Mouse (Mus musculus): ENCODE data around the gene Pgr.

Gene Pgr

DNA sequence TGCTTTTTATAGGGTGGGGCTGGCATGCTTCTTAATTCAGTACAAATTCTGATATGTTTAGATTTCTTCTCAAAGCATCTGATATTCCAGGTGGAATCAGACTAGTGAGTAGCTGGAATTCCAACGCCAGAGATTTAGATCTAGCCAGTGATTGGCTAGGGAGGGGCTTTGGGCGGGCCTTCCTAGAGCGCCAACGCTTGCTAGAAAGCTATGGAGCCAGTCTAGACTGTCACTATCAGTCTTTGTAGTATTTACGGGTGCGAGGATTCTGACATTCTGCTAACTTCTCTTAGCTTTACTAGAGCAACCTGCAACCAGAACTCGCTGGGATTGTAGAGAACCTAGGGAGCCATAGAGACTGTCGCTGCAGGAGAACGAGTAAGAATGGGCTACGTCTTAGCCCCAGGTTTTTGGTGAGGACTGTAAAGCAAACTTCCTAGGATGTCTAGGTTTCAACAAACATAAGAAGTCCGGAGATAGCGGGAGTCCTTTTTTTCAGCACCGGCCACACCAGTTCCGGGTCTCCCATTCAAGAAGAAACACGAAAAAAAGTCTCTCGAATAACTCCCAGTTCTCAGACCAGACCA is at the start of gene Pgr:
Gene Pgr (plus strand): TSS at position 218 of the 587 bp plus-strand sequence.
- CTCF ChIA-PET, result no interaction called here

DNA sequence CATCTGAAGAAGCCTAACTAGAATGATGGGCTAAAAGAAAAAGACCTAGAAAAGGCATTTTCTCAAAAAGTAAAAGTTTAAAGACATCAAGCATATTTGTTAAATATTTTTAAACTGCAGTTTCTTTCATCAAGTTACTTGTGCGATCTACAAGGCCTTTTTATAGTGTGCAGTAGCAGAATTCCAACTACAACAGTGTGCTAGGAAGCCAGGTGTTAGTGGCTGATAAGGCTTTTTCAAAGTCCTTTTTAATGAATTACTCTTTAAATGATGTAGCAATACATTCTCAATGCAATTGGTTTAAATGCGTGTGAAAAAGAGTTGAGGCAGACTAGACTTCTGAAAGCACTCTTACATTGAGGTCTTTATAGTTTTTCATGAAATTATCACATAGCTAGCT is 42.2 kb upstream of the Pgr start:
- CTCF ChIA-PET, result no interaction called here

DNA sequence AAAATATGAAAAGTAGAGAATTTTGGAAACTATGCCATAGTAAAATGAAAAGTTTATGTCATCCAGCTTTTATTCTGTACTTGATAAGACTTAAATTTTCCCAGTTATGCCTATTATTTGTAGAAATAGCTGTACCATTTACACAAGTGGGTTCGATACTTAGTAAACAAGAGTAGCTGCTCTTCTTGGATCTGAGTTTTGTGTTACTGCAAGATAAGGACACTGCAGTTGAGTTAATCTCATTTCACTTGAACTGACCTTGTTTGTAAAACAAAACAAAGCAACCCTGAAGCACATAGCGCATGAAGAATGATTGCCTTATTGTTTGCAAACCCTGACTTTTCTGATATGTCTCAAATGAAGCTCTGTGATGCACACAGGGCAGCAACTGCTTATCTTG is 31.1 kb upstream of the Pgr start:
- CTCF ChIA-PET, result no interaction called here

DNA sequence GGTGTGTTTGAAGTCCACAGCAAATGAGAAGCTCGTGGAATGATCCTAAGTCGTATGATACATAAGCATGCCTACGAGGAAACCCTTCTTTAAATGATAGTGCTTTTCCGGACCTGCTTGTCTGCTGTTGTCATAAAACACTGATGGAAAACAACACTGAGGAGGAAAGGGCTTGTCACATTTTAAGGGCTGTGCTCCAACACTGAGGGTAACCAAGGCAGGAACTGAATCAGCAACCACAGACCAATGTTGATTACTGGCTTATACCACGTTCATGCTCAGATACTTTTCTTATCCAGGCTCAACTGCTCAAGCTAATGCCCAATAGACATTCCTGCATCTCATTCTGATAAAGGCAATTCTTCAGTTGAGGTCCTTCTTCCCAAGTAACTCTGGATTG is 4.4 kb upstream of the Pgr start:
- CTCF ChIA-PET, result no interaction called here

DNA sequence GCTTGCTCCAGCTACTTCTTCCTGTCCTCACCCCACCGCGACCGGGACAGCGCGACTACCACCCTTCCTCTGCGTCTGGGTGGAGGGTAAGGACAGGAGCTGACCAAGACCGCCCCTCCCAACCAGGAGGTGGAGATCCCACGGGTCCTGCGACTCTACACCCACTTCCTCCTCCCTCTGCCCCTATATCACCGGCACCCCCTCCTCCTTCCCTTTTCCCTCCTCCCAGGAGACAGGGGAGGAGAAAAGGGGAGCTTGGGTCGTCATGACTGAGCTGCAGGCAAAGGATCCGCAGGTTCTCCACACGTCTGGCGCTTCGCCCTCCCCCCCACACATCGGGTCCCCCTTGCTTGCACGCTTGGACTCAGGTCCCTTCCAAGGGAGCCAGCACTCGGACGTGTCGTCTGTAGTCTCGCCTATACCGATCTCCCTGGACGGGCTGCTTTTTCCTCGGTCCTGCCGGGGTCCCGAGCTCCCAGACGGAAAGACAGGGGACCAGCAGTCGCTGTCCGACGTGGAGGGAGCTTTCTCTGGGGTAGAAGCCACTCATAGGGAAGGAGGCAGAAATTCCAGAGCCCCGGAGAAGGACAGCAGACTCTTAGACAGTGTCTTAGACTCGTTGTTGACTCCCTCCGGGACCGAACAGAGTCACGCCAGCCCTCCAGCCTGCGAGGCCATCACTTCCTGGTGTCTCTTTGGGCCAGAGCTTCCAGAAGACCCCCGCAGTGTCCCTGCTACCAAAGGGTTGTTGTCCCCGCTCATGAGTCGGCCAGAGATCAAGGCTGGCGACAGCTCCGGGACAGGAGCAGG is 775 bp downstream of the Pgr start:
- CTCF ChIA-PET, result no interaction called here

DNA sequence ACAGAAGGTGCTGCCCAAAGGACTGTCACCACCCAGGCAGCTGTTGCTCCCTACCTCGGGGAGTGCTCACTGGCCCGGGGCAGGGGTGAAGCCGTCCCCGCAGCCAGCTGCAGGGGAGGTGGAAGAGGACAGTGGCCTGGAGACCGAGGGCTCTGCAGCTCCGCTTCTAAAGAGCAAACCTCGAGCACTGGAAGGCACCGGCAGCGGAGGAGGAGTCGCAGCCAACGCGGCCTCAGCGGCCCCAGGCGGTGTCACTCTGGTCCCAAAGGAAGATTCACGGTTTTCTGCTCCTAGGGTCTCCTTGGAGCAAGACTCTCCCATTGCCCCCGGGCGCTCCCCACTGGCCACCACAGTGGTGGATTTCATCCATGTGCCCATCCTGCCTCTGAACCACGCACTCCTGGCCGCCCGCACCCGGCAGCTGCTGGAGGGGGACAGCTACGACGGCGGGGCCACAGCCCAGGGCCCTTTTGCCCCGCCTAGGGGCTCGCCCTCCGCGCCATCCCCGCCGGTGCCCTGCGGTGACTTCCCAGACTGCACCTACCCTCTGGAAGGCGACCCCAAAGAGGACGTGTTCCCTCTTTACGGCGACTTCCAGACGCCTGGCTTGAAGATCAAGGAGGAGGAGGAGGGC is 1.5 kb downstream of the Pgr start:
- CTCF ChIA-PET, result no interaction called here

DNA sequence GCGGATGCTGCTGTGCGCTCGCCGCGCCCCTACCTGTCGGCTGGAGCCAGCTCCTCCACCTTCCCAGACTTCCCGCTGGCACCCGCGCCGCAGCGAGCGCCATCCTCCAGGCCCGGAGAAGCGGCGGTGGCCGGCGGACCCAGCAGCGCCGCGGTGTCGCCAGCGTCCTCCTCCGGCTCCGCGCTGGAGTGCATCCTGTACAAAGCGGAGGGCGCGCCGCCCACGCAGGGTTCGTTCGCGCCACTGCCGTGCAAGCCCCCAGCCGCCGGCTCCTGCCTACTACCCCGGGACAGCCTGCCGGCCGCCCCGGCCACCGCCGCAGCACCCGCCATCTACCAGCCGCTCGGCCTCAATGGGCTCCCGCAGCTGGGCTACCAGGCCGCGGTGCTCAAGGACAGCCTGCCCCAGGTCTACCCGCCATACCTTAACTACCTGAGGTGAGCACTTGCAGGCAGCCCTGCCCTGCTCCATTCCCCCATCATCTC is 2.1 kb downstream of the Pgr start:
- CTCF ChIA-PET, result no interaction called here

DNA sequence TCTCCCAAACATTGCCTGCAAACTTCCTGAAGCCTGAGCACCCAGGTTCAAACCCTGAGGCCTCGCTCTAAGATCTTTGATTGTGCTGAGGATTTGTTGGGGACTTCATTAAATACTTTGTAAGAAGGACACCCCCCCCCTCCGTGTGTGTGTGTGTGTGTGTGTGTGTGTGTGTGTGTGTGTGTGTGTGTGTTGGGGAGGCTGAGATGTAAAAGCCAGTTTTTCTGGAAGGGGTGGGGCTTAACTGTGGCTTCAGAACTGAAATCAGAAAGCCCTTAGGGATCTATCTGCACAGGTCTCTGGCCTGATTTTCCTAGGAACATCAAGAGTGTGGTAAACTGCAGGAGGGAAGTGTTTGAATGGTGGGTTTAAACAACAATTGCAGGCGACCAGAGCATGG is 2.6 kb downstream of the Pgr start:
- CTCF ChIA-PET, result no interaction called here

DNA sequence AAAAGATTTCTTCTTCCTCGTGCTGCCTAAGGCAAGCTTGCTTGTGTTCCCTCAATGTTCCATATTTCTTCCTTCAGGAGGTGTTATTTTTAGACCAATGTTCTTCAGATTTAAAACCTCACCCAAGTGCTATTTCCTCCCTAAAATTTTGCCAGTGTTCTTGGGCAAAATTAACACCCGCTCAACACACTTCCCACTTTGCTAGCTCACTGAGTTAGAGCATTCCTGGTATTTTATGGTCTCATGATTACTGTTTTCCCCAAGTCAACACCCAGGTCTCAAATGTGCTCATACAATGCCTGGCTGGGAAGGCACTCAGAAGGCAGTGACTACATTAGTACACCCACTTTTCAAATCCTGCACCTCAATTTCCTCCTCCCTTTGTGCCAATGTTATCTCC is 27.9 kb downstream of the Pgr start:
- CTCF ChIA-PET, result no interaction called here

DNA sequence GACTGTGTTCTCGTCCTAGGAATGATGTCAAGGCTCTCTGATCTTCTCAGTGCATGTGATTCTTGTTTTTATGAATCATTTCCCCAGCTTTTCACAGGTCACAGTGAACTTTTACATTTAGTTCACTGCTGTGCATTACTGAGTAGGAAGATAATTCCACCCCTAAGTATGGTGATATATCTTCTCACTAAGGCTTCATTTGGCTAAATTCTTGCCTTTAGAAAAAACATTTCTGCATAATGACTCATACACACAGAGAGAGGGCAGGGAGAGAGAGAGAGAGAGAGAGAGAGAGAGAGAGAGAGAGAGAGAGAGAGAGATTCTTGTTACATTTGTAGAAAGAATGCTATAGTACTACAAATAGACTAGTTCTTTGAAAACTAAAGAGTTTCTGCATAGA is 38.1 kb downstream of the Pgr start:
- CTCF ChIA-PET, result no interaction called here

DNA sequence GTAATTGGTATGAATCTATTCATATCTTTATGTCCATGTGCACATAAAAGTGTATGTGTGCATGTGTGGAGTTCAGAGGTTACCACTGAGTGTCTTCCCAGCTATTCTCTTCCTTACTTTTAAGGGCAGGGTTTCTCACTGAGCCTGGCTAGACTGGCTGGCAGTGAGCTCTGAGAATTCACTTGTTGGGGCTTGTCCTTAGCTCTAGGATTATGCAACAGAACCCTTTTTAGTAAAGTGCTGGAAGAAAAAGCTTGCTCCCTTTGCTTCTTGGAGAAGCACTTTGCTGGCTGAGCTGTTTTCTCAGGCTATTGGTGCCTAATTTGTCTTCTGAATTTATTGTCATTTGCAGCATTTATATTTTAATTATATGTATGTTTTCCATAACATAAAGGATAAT is 53.7 kb downstream of the Pgr start:
- CTCF ChIA-PET, result no interaction called here

DNA sequence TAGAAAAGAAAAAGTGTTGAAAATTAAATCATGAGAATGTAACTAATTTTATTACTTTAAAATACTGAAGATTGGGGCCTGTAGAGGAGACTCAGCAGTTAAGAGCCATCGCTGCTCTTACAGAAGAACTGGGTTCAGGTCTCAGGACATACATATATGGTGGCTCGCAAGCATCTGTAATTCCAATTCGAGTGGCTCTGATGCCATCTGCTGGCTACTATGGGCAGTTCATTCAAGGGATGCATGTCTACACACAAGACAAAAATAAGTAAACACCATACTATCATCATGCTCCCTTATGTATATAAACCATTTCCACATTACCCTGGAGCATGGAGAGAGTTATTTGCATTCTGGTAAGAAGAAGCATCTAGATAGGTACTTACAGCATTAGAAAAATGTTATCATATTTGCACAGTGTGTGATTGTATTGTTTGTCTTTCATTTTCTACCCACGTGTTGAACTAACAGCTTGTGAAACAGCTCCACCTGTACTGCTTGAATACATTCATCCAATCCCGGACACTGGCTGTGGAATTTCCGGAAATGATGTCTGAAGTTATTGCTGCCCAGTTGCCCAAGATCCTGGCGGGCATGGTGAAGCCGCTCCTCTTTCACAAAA is 65.0 kb downstream of the Pgr start:
- CTCF ChIA-PET, result no interaction called here

DNA sequence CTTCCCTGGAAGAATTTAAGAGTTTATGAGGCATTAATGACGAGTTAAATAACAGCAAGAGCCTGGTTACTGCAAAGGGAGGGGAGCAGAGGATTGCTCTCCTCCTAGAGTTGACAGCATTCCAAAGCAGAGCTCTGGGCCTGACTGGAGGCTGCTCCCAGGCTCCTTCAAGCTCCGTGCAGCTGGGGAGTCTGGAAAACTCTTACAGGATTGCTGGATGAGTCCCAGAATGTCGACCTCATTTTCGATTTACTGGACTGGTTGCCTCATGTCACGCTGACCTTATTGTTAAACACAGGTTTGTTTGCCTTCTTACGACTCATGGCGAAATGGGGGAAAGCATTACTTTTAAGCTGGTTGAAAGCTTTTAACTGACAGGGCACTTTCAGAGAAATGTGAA is 70.6 kb downstream of the Pgr start:
- CTCF ChIA-PET, result no interaction called here

DNA sequence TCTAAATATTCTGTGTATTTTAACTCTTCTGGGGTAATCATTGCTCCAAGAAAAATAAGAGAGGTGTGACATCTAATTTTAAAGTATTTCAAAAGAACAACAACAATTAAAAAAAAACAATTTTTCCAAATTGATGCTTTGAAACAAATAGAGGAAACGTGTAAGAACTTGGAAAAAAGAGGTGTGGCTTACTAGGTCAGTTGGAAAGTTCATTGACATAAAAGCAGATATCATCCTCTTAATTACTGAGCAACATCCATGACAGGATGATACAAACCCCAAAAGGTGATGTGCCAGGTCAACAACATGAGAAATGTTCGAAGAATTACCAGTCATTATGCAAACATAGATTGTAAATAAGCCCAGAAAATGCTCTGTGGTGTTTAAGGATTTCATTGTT is 71.9 kb downstream of the Pgr start, which contains the start of gene Gm16485:
Gene Gm16485 (plus strand): TSS at position 301 of the 400 bp plus-strand sequence.
- CTCF ChIA-PET, result no interaction called here

DNA sequence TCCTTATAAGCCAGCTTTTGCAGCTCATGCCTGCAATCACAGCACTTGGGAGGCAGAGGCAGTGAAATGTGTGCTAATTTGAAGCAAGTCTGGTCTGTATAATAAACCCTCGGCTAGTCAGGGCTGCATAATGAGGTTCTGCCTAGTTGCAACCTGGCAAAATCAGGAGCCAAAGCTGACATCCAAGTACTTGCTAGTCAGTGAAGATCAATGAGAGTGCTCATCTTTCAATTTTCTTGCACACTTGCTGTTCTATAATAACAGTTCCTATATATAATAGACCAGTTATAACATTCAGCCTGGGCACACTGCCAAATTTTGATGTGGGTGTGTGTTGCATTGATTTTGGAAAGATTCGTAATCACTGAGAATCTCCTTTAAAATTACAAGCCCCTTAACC is 78.1 kb downstream of the Pgr start:
- CTCF ChIA-PET, result no interaction called here

DNA sequence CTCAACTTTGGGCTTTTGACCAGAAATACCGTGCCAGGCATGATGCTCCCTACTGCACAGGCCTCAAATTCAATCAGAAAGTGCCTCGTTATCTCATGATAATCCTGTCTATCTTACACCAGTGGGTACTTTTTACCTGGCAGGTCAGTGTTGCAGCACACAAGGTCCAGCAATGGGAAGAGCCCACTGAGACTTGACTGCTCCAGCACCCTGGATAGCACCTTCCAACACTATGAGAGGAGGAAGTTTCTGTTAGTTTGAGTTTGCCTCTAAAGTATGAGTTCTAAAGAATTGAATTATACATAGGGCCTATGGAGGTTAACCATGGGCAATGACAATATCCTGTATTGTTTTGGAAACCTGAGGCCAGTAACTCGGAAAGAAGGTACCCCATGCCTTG is 82.7 kb downstream of the Pgr start:
- CTCF ChIA-PET, result no interaction called here

DNA sequence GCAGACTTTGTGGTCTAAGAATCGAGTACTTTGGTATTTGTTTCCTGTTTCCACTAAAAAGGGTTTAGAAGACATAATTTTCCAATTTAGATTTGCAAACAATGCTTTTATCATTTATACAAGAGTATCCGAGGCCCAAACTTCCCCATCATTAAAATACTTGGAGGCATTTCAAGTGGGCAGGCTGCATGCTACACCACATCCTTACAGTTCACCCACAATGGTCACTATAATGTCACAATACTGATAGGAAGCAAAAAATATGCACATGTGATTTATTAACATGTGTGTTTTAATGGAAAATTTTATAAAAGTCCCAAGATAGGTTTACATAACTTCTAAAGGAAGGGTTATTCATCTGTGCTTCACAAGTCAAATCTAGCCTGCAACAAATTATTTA is 96.9 kb downstream of the Pgr start:
- CTCF ChIA-PET, result no interaction called here

DNA sequence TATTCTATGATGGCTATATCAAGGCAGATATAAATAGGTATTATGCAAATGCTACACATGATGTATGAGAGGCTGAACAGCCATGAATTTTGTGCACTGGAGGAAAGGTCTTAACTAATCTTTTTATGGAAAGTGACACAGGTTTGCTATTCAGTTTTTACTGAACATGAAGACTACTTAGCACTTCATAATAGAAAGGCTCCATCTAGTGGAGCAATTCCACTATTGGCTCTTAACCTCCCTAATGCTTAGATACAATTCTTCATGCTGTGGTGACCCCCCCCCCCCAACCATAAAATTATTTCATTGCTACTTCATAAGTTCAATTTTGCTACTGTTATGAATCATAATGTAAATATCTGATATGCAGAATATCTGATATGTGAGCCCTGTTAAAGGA is 101.5 kb downstream of the Pgr start:
- CTCF ChIA-PET, result no interaction called here

DNA sequence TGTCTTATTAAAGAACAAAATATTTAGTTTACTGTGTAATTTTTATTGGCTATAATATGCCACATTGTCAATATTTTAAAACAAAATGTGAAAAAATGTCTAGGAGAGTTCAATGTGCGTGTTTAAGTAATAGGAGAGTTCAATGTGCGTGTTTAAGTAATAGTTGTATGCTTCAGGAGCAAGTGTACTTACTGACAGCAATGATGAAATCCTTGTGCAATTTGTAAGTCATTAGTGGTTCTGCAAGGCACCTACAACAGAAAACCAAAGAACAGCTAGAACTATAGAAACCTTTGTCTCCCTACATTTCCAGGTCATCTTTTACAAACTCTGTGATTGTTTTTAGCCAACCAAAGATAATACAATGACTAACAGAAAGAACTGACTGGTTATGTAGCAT is 115.5 kb downstream of the Pgr start:
- CTCF ChIA-PET, result no interaction called here
